Mouse (Mus musculus) cortical plate, adult 2 months (tissue): ENCODE results near the gene Asb4.

ENCODE experiments used
- CTCF ChIP-seq: fragments of 200-500 bp; IDR thresholded peaks from 2 replicates; pipeline ENCODE4 v1.5.1; 2011; ENCODE audit warnings: mild to moderate bottlenecking, control low read depth, low read length; ENCODE audit not compliant: insufficient read depth; ENCODE audit errors: extremely low read depth
- POLR2A ChIP-seq: fragments of 200-500 bp; IDR thresholded peaks from 2 replicates; pipeline ENCODE4 v1.6.1; 2011; ENCODE audit warnings: mild to moderate bottlenecking, low read length, control low read depth; ENCODE audit not compliant: insufficient read depth; ENCODE audit errors: extremely low read depth

DNA sequence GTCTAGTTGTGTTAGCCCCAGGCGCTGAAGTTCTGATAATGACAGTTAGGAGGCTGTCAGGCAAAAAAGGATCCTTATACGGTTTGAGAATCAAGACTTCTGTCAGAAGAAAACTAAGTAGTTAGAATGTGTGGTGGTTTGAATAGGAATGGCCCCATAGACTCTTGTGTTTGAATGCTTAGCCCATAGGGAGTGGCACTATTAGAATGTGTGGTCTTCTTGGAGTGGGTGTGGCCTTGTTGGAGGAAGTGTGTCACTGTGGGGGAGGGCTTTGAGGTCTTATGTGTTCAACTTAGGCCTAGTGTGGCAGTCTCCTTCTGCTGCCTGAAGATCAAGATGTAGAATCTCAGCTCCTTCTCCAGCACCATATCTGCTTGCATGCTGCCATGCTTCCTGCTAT lies 43.8 kb downstream of the Asb4 start:
- TF ChIP-seq CTCF (no peak), POLR2A (no peak)
